Mouse (Mus musculus) monocyte, adult 5-6 weeks (primary cell): Measurements from ENCODE around the gene Agfg2. TPM values are rescaled to one million over a fixed set of nuclear protein-coding genes. Genes with fewer than 3 reads are reported as not detected.
"Not testable (repeated sequence)": the region's sequence is repeated elsewhere in the genome, so short reads cannot be mapped to it uniquely, and the experiment has no call there.

Experiments used
- ATAC-seq: fragments of 153-309, 156-312 bp; replicated peaks from 2 replicates; pipeline ENCODE4 v1.8.0; 2017; ENCODE audit warnings: mild to moderate bottlenecking; ENCODE audit not compliant: low TSS enrichment, insufficient number of reproducible peaks, severe bottlenecking, poor library complexity, low FRiP score
- total RNA-seq: library from RNA; stranded (forward); fragments of 200-1000, 200-491, 200-594 nt; gene quantifications from 3 replicates; pipeline ENCODE4 v1.2.3, GENCODE M21; 2017

Gene Agfg2
- total RNA-seq, 1 experiment from 2014 or later, result 9.0 TPM

- ATAC-seq, result peak; percentile 34
These were observed 60.5 kb downstream of the Agfg2 start for GRCm38 (mm10) chr5:137623937-137624530.

GRCm38 (mm10) chr5:137615347-137615746 lies 69.2 kb downstream of the Agfg2 start:
- ATAC-seq, result no peak

GRCm38 (mm10) chr5:137614921-137615320 lies 69.6 kb downstream of the Agfg2 start:
- not testable (repeated sequence) for ATAC-seq

GRCm38 (mm10) chr5:137613550-137613949 lies 71.0 kb downstream of the Agfg2 start, which contains the start of gene Pcolce:
Gene Pcolce (minus strand): TSS chr5:137613784.
- ATAC-seq, result no peak

- ATAC-seq, result no peak
These were observed 71.5 kb downstream of the Agfg2 start for GRCm38 (mm10) chr5:137613076-137613475.

GRCm38 (mm10) chr5:137611245-137611602 lies 73.3 kb downstream of the Agfg2 start:
- ATAC-seq, result no peak

- ATAC-seq, result no peak
These were observed 73.8 kb downstream of the Agfg2 start for GRCm38 (mm10) chr5:137610548-137611244.

- no peak for ATAC-seq
These were observed 74.5 kb downstream of the Agfg2 start for GRCm38 (mm10) chr5:137610056-137610455.

- ATAC-seq, result no peak
These were observed 75.2 kb downstream of the Agfg2 start for GRCm38 (mm10) chr5:137609292-137609691.

GRCm38 (mm10) chr5:137608654-137609190 lies 75.8 kb downstream of the Agfg2 start:
- no peak for ATAC-seq

GRCm38 (mm10) chr5:137607860-137608653 lies 76.5 kb downstream of the Agfg2 start:
- no peak for ATAC-seq

GRCm38 (mm10) chr5:137601365-137601729 lies 83.2 kb downstream of the Agfg2 start:
- ATAC-seq, result no peak

- peak; percentile 94 for ATAC-seq
These were observed 83.7 kb downstream of the Agfg2 start, which contains the start of gene Mospd3 for GRCm38 (mm10) chr5:137600619-137601364. Gene Mospd3 (minus strand): TSS chr5:137601058.

Other genes starting within 250 kb of the Agfg2 start
- not detected in 3 replicates for gene Zan, start 207.7 kb downstream of the Agfg2 start, total RNA-seq
- 9.7 to 27.5 TPM (median 20.4 TPM) in 3 replicates for gene Pop7, start 182.2 kb downstream of the Agfg2 start, total RNA-seq
- 11.9 to 24.2 TPM (median 12.0 TPM) in 3 replicates for gene Gigyf1, start 166.2 kb downstream of the Agfg2 start, total RNA-seq
- not detected in 3 replicates for gene Epo, start 151.5 kb downstream of the Agfg2 start, total RNA-seq
- 361 to 408 TPM (median 386 TPM) in 3 replicates for gene Gnb2, start 151.2 kb downstream of the Agfg2 start, total RNA-seq
- gene Actl6b, start 131.2 kb downstream of the Agfg2 start, total RNA-seq, result not detected in 3 replicates
- 0.29 to 0.53 TPM (median 0.38 TPM) in 3 replicates for gene Tfr2, start 114.9 kb downstream of the Agfg2 start, total RNA-seq
- 3.0 to 5.9 TPM (median 5.8 TPM) in 3 replicates for gene Mospd3, start 83.7 kb downstream of the Agfg2 start, total RNA-seq
- not detected in 3 replicates for gene Pcolce, start 70.9 kb downstream of the Agfg2 start, total RNA-seq
- gene Fbxo24, start 55.7 kb downstream of the Agfg2 start, total RNA-seq, result not detected in 3 replicates
- 34.9 to 86.0 TPM (median 77.2 TPM) in 3 replicates for gene Lrch4, start 55.6 kb downstream of the Agfg2 start, total RNA-seq
- gene Gm20605, start 55.6 kb downstream of the Agfg2 start, total RNA-seq, result 12.9 to 28.7 TPM (median 25.9 TPM) in 3 replicates
- 20.7 to 64.8 TPM (median 21.8 TPM) in 3 replicates for gene Sap25, start 43.4 kb downstream of the Agfg2 start, total RNA-seq
- gene Irs3, start 39.0 kb downstream of the Agfg2 start, total RNA-seq, result 0.10 TPM in 1 of 3 replicates, not detected in the others
- gene Nyap1, start 56.9 kb upstream of the Agfg2 start, total RNA-seq, result 0.19 to 1.2 TPM (median 0.43 TPM) in 3 replicates
- gene Tsc22d4, start 61.0 kb upstream of the Agfg2 start, total RNA-seq, result 65.2 to 107 TPM (median 70.0 TPM) in 3 replicates
- gene Ppp1r35, start 94.1 kb upstream of the Agfg2 start, total RNA-seq, result 8.7 to 10.8 TPM (median 9.5 TPM) in 3 replicates
- gene Mepce, start 102.9 kb upstream of the Agfg2 start, total RNA-seq, result 20.7 to 27.6 TPM (median 21.5 TPM) in 3 replicates
- 5.5 to 18.4 TPM (median 12.3 TPM) in 3 replicates for gene Zcwpw1, start 103.1 kb upstream of the Agfg2 start, total RNA-seq
- gene Pilra, start 151.6 kb upstream of the Agfg2 start, total RNA-seq, result 231 to 298 TPM (median 257 TPM) in 3 replicates
- gene Pilrb1, start 173.4 kb upstream of the Agfg2 start, total RNA-seq, result 98.4 to 185 TPM (median 149 TPM) in 3 replicates
- gene Pilrb2, start 187.1 kb upstream of the Agfg2 start, total RNA-seq, result 111 to 176 TPM (median 151 TPM) in 3 replicates
- gene Cyp3a13, start 236.9 kb upstream of the Agfg2 start, total RNA-seq, result not detected in 3 replicates